Mouse (Mus musculus): ENCODE results near the gene Mgat5b.

DNA sequence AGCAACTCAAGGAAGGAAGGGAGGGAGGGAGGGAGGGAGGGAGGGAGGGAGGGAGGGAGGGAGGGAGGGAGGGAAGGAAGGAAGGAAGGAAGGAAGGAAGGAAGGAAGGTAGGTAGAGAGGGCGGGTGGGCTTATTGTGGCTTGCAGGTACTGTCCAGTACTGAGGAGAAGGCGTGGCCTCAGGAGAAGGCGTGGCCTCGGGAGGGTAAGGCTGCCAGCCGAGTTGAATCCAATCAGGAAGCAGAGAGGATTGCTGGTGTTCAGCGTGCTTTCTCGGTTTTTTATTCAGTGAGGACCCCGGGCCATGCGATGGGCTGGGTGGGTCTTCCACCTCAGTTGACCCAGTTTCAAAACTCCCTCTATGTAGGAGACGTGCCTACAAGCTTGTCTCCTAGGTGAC is 18.5 kb downstream of the Mgat5b start:
- TF ChIP-seq CTCF (IDR thresholded peaks at IDR 0.05) (no peak), EP300 (IDR thresholded peaks at IDR 0.05; ENCODE audit: insufficient read depth, low read depth, low read length) (no peak)

Measured in heart, adult 2 months (tissue).